Mouse (Mus musculus): ENCODE results near the gene 2900011O08Rik. TPM values are rescaled to one million over a fixed set of nuclear protein-coding genes. Genes with fewer than 3 reads are reported as not detected.

The 2900011O08Rik gene
- polyA plus RNA-seq, 1 experiment: 0.38 TPM

GRCm38 (mm10) chr16:14042421-14042820 lies 56.0 kb downstream of the 2900011O08Rik start:
- Histone ChIP-seq H3K4me3 (ENCODE audit: control insufficient read depth, insufficient read depth, low read length) (no peak overlapping the region), H3K4me1 (replicated peaks; ENCODE audit: control insufficient read depth, insufficient read depth, low read length) (no peaks in the 10 kb centered on the region), H3K27me3 (ENCODE audit: control insufficient read depth, insufficient read depth, low read length) (no peaks in the 10 kb centered on the region), H3K36me3 (ENCODE audit: control insufficient read depth, insufficient read depth, low read length) (no peaks in the 10 kb centered on the region), H3K27ac (ENCODE audit: control insufficient read depth, insufficient read depth, low read length) (no peak overlapping the region)
- no peak for DNase-seq
- TF ChIP-seq POLR2A (IDR thresholded peaks at IDR 0.05; ENCODE audit: control insufficient read depth, extremely low read depth, insufficient read depth, low read length, poor library complexity) (no peak), CTCF (IDR thresholded peaks at IDR 0.05; ENCODE audit: borderline replicate concordance, control insufficient read depth, extremely low read depth, insufficient read depth, low read length, poor library complexity) (no peak)
- WGBS: 97% methylated on average over 2 of the region's 2 CpGs

DNA sequence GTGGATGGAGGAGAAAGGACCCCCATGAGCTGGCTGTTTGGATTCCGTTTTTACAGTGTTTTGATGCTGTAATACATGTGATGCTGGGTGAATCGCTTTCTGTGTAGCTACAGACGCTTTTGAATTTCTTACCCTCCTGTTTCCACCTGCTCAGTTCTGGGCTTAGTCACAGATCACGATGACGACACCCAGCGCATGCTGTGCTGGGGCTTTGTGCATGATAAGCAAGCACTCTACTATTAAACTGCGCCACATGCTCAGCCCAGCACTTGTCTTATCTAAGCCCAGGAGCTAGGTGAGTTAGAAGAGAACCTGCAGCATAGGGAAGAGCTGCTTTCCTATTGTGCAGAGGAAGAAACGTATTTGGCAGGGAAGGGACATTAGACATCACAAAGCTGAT lies 58.3 kb downstream of the 2900011O08Rik start:
- Histone ChIP-seq H3K27me3 (ENCODE audit: control insufficient read depth, insufficient read depth, low read length) (no peaks in the 10 kb centered on the region), H3K27ac (ENCODE audit: control insufficient read depth, insufficient read depth, low read length) (no peak overlapping the region), H3K4me3 (ENCODE audit: control insufficient read depth, insufficient read depth, low read length) (no peak overlapping the region), H3K4me1 (replicated peaks; ENCODE audit: control insufficient read depth, insufficient read depth, low read length) (no peaks in the 10 kb centered on the region), H3K36me3 (ENCODE audit: control insufficient read depth, insufficient read depth, low read length) (no peaks in the 10 kb centered on the region)
- no peak for DNase-seq
- TF ChIP-seq POLR2A (IDR thresholded peaks at IDR 0.05; ENCODE audit: control insufficient read depth, extremely low read depth, insufficient read depth, low read length, poor library complexity) (no peak), CTCF (IDR thresholded peaks at IDR 0.05; ENCODE audit: borderline replicate concordance, control insufficient read depth, extremely low read depth, insufficient read depth, low read length, poor library complexity) (no peak)
- 92% methylated on average over 8 of the region's 8 CpGs for WGBS

GRCm38 (mm10) chr16:14046224-14046756 lies 59.9 kb downstream of the 2900011O08Rik start:
- TF ChIP-seq CTCF (IDR thresholded peaks at IDR 0.05; ENCODE audit: borderline replicate concordance, control insufficient read depth, extremely low read depth, insufficient read depth, low read length, poor library complexity) (no peak), POLR2A (IDR thresholded peaks at IDR 0.05; ENCODE audit: control insufficient read depth, extremely low read depth, insufficient read depth, low read length, poor library complexity) (no peak)
- no peaks in the 10 kb centered on the region for H3K36me3 ChIP-seq (ENCODE audit: control insufficient read depth, insufficient read depth, low read length)
- H3K4me3 ChIP-seq (ENCODE audit: control insufficient read depth, insufficient read depth, low read length): no peak overlapping the region
- DNase-seq: no peak
- whole genome bisulfite sequencing: 86% methylated on average over 4 of the region's 4 CpGs
- H3K27ac ChIP-seq (ENCODE audit: control insufficient read depth, insufficient read depth, low read length): no peak overlapping the region
- no peaks in the 10 kb centered on the region for H3K27me3 ChIP-seq (ENCODE audit: control insufficient read depth, insufficient read depth, low read length)
- no peaks in the 10 kb centered on the region for H3K4me1 ChIP-seq (replicated peaks; ENCODE audit: control insufficient read depth, insufficient read depth, low read length)

GRCm38 (mm10) chr16:14052221-14052620 lies 65.8 kb downstream of the 2900011O08Rik start:
- Histone ChIP-seq H3K27ac (ENCODE audit: control insufficient read depth, insufficient read depth, low read length) (no peak overlapping the region), H3K36me3 (ENCODE audit: control insufficient read depth, insufficient read depth, low read length) (no peaks in the 10 kb centered on the region), H3K4me1 (replicated peaks; ENCODE audit: control insufficient read depth, insufficient read depth, low read length) (no peaks in the 10 kb centered on the region), H3K4me3 (ENCODE audit: control insufficient read depth, insufficient read depth, low read length) (no peak overlapping the region), H3K27me3 (ENCODE audit: control insufficient read depth, insufficient read depth, low read length) (no peaks in the 10 kb centered on the region)
- DNase-seq: no peak
- WGBS: 98% methylated on average over 2 of the region's 2 CpGs
- no peak for TF ChIP-seq POLR2A (IDR thresholded peaks at IDR 0.05; ENCODE audit: control insufficient read depth, extremely low read depth, insufficient read depth, low read length, poor library complexity)
- TF ChIP-seq CTCF (IDR thresholded peaks at IDR 0.05; ENCODE audit: borderline replicate concordance, control insufficient read depth, extremely low read depth, insufficient read depth, low read length, poor library complexity): no peak

DNA sequence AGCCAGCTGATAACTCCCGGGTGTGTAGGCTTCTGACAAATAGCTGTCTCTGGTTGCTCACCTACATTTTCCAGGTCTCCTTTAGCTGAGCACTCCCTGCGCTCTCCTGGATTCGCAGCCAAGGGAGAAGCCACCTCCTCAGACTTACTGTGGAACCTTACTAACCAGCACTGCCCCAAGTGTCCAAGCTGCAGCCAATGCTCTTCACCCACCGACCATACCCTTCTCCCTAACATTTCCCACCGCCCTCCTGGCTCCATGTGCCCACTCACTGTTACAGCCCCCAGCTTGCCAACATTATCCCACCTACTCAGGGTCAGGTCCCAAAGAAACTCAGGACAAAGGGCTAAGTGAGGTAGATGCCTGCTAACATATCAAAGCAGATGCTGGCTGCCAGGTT lies 66.7 kb downstream of the 2900011O08Rik start:
- Histone ChIP-seq H3K27ac (ENCODE audit: control insufficient read depth, insufficient read depth, low read length) (no peak overlapping the region), H3K27me3 (ENCODE audit: control insufficient read depth, insufficient read depth, low read length) (no peaks in the 10 kb centered on the region), H3K36me3 (ENCODE audit: control insufficient read depth, insufficient read depth, low read length) (no peaks in the 10 kb centered on the region), H3K4me3 (ENCODE audit: control insufficient read depth, insufficient read depth, low read length) (no peak overlapping the region), H3K4me1 (replicated peaks; ENCODE audit: control insufficient read depth, insufficient read depth, low read length) (no peaks in the 10 kb centered on the region)
- TF ChIP-seq CTCF (IDR thresholded peaks at IDR 0.05; ENCODE audit: borderline replicate concordance, control insufficient read depth, extremely low read depth, insufficient read depth, low read length, poor library complexity) (no peak), POLR2A (IDR thresholded peaks at IDR 0.05; ENCODE audit: control insufficient read depth, extremely low read depth, insufficient read depth, low read length, poor library complexity) (no peak)
- WGBS: 92% methylated on average over 5 of the region's 5 CpGs
- no peak for DNase-seq

GRCm38 (mm10) chr16:14055271-14055670 lies 68.9 kb downstream of the 2900011O08Rik start:
- H3K4me1 ChIP-seq (replicated peaks; ENCODE audit: control insufficient read depth, insufficient read depth, low read length): no peaks in the 10 kb centered on the region
- no peaks in the 10 kb centered on the region for H3K36me3 ChIP-seq (ENCODE audit: control insufficient read depth, insufficient read depth, low read length)
- H3K27ac ChIP-seq (ENCODE audit: control insufficient read depth, insufficient read depth, low read length): no peak overlapping the region
- TF ChIP-seq CTCF (IDR thresholded peaks at IDR 0.05; ENCODE audit: borderline replicate concordance, control insufficient read depth, extremely low read depth, insufficient read depth, low read length, poor library complexity) (no peak), POLR2A (IDR thresholded peaks at IDR 0.05; ENCODE audit: control insufficient read depth, extremely low read depth, insufficient read depth, low read length, poor library complexity) (no peak)
- no peak for DNase-seq
- H3K27me3 ChIP-seq (ENCODE audit: control insufficient read depth, insufficient read depth, low read length): no peaks in the 10 kb centered on the region
- 70% methylated on average over 1 of the region's 1 CpGs for WGBS
- no peak overlapping the region for H3K4me3 ChIP-seq (ENCODE audit: control insufficient read depth, insufficient read depth, low read length)

DNA sequence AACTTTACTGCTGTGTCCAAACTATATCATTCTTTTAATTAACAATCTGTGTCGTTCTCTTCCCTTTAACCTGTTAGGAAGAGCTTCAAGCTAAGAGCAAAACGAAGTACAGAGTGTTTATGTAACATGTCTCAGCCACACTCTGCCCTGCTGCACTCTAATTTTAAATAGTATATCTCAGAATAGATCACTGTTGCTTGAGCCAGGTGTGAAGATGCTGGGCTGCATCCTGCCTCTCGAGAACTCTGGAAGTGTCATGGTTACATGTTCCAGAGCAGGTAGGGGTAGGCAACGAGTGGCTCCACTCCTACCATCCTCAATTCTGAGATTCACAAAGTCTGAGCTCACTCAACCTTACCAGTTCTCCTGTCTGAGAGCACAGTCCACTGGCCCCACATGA lies 70.3 kb downstream of the 2900011O08Rik start:
- 78% methylated on average over 4 of the region's 4 CpGs for WGBS
- no peaks in the 10 kb centered on the region for H3K27me3 ChIP-seq (ENCODE audit: control insufficient read depth, insufficient read depth, low read length)
- no peak for DNase-seq
- H3K36me3 ChIP-seq (ENCODE audit: control insufficient read depth, insufficient read depth, low read length): no peaks in the 10 kb centered on the region
- no peak for TF ChIP-seq CTCF (IDR thresholded peaks at IDR 0.05; ENCODE audit: borderline replicate concordance, control insufficient read depth, extremely low read depth, insufficient read depth, low read length, poor library complexity)
- TF ChIP-seq POLR2A (IDR thresholded peaks at IDR 0.05; ENCODE audit: control insufficient read depth, extremely low read depth, insufficient read depth, low read length, poor library complexity): no peak
- no peak overlapping the region for H3K27ac ChIP-seq (ENCODE audit: control insufficient read depth, insufficient read depth, low read length)
- no peak overlapping the region for H3K4me3 ChIP-seq (ENCODE audit: control insufficient read depth, insufficient read depth, low read length)
- H3K4me1 ChIP-seq (replicated peaks; ENCODE audit: control insufficient read depth, insufficient read depth, low read length): no peaks in the 10 kb centered on the region
